Mouse (Mus musculus) embryonic fibroblast, embryonic 13.5 days (primary cell): ENCODE measurements around the gene Ablim2. TPM values are rescaled to one million over a fixed set of nuclear protein-coding genes. Genes with fewer than 3 reads are reported as not detected.

ENCODE experiments used
- H3K27ac ChIP-seq: 2 replicates; pipeline ENCODE4 v1.5.1; 2012; ENCODE audit warnings: low read length, control low read depth, inconsistent platforms; ENCODE audit not compliant: insufficient read depth
- H3K4me1 ChIP-seq: 2 replicates; pipeline ENCODE4 v1.6.1; 2011; ENCODE audit warnings: low read length; ENCODE audit not compliant: control insufficient read depth, insufficient read depth
- H3K4me3 ChIP-seq: 2 replicates; pipeline ENCODE4 v1.5.1; 2011; ENCODE audit warnings: mild to moderate bottlenecking, control low read depth, low read length; ENCODE audit not compliant: insufficient read depth
- CTCF ChIP-seq: IDR thresholded peaks from 2 replicates; pipeline ENCODE4 v1.5.1; 2011; ENCODE audit warnings: mild to moderate bottlenecking, control low read depth, low read length, moderate library complexity, borderline replicate concordance; ENCODE audit not compliant: insufficient read depth
- POLR2A ChIP-seq: IDR thresholded peaks from 2 replicates; pipeline ENCODE4 v1.6.1; 2011; ENCODE audit warnings: low read depth, mild to moderate bottlenecking, control low read depth, low read length, moderate library complexity
- polyA plus RNA-seq: library from polyadenylated mRNA; stranded (reverse); fragments of >200 nt; gene quantifications from 2 replicates; pipeline ENCODE4 v1.2.4, GENCODE M21; 2011; ENCODE audit warnings: low read depth; ENCODE audit not compliant: missing spikeins, insufficient read length

The Ablim2 gene
- polyA plus RNA-seq, 1 experiment, result not detected

DNA sequence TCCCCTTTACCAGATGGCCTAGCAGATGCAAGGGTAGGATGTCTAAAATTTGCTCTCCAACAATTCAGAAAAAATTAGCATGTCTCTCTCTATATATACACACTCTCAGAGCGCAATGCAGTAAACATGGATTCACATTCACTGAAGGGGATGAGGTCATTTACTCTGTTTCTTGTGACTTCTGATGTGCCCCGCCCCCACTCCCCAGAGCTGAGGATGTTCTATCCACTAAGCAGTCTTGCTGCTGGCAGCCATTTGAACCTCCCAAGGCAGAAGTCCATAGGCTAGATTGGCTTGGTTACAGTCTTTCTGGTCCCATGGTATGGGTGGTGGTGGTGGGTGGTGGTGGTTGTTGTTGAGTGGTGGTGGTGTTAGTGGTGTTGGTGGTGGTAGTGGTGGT, 35.7 kb upstream of the Ablim2 start:
- H3K4me1 ChIP-seq, result no peaks in the 10 kb centered on the region
- TF ChIP-seq CTCF (no peak), POLR2A (no peak)
- no peak overlapping the region for H3K4me3 ChIP-seq
- H3K27ac ChIP-seq, result no peak overlapping the region

DNA sequence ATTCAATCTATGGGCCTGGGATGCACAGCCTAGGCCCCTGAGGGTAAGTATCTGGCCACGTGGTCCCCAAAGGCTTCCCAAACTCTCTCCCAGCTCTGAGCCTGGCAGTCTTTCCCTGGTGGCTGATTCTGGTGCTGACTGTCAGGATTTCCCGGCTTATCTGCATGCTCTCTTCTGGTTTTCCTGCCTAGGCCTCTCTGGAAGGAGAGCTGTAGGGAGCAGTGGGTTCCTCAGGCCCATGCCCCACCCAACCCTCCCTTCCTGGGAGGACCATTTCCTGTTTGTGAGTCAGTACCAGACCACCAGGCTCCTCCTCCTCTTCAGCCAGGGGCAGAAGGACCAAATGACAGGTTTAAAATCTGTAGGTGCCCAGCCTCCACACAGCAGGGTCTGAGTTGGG, 35.0 kb upstream of the Ablim2 start:
- Histone ChIP-seq H3K4me3 (no peak overlapping the region), H3K27ac (no peak overlapping the region), H3K4me1 (no peaks in the 10 kb centered on the region)
- TF ChIP-seq POLR2A (no peak), CTCF (no peak)

DNA sequence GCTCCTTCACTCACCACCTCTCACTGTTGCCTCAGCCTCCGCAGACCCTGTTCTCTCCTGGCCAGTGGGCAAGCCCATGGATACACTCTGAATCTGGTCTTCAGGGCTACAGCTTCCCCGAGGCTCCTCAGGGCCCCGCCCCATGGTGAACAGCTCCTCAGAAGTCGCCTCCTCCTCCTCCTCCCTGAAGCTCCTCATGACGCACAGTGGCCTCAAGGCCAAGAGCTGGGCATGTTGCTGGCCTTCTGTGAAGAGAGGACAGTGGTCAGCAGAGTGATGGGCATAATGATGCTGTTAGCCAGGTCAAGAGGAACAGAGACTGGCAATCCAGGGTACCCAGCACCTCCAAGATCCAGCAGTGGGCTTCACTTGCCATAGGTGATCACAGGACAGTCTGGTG, 33.8 kb upstream of the Ablim2 start:
- no peak overlapping the region for H3K27ac ChIP-seq
- no peaks in the 10 kb centered on the region for H3K4me1 ChIP-seq
- TF ChIP-seq POLR2A (no peak), CTCF (no peak)
- no peak overlapping the region for H3K4me3 ChIP-seq

DNA sequence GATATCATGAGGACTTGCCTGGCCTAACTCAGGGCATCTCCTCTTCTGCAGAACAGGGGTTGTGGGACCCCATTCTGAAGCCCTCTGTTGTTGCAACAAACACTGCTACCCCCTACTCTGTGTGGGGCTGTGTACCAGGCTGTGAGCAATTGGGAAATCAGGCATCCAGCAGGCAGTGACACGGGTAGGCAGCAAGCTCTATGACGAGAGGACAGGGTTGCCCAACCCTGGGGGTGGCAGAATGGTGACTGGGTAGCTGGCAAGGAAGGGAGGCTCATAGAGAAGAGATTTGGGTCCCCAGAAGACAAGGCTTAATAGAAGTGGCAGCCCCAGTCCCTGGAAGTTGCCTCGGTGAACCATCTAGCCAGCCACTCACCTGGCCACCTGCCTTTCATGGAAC, 31.8 kb upstream of the Ablim2 start:
- Histone ChIP-seq H3K27ac (no peak overlapping the region), H3K4me1 (no peaks in the 10 kb centered on the region), H3K4me3 (no peak overlapping the region)
- no peak for TF ChIP-seq CTCF
- TF ChIP-seq POLR2A, result no peak

DNA sequence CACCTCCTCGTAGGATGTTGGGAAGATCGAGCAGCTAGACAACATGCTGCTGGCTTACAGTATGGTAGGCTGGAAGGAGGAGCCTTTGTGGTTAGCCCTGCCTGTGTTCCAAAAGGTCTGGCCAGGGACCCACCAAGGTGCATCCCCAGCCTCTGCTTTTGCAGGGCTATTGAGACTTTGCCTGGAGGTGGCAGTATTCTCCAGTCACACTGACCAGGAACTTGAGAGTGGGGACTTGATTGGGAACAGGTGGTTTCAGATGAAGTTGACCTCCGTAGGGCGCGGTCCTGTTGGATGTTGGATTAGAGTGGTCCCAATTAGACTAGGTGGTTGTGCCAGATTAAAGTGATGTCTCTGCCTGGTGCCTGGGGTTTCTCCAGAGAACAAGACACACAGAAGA, 30.2 kb upstream of the Ablim2 start:
- no peak overlapping the region for H3K4me3 ChIP-seq
- TF ChIP-seq POLR2A (no peak), CTCF (no peak)

DNA sequence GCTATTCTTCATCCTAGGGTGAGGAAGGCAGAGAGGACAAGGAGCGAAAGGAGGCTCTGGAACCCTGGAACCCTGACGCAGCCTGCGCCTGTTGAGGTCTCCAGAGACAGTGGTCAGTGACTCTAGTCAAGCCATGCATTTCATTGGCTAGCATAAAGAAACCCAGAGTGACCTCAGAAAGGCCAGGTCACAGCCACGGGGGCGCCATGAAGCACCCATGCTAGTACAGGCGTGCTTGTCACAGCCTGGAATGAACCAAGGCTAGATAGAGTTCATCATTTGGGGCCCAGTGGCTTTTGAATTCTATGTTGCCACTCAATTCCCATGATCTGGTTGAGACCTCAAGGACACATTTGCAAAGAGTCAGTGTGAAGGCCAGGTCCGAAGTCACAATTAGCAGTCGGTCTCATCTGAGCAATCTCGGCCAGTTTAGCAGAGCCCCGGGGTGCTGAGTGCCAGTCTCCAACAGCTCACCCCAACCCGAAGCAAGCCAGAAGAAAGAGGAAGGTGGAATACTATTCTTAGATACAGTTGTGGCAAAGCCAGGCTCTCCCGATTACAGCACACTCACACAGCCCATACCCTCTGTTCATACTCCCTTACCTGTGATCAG, 29.2 kb upstream of the Ablim2 start:
- TF ChIP-seq POLR2A, result no peak
- Histone ChIP-seq H3K27ac (no peak overlapping the region), H3K4me3 (no peak overlapping the region), H3K4me1 (no peaks in the 10 kb centered on the region)

More for the DNA sequence above, 30.2 kb upstream of the Ablim2 start:
- H3K4me1 ChIP-seq, result no peaks in the 10 kb centered on the region
- no peak overlapping the region for H3K27ac ChIP-seq

DNA sequence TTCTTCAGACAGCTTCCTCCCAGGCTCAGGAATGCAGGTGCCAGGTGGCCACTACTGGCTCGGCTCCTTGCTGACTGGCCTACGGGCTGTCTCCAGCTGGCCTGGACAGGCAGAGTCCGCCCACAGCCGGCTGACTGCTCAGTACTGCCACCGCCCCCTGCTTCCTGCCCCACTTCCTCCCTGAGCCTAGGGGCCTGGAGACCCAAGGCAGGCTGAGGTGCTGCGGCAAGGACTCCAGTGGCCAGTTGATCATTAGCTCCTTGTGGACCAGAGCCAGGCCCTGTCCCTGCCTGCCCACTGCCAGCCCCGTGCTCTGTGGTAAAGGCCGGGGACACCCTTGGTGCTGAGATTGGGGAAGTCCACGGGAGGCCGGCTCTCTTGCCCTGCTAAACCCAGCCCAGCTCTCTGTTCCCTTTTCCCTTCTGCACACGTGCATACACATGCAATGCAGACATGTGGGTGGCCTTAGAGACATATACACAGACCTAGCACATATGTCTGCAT, 28.7 kb upstream of the Ablim2 start:
- TF ChIP-seq CTCF (no peak), POLR2A (no peak)
- Histone ChIP-seq H3K4me1 (no peaks in the 10 kb centered on the region), H3K27ac (no peak overlapping the region), H3K4me3 (no peak overlapping the region)

DNA sequence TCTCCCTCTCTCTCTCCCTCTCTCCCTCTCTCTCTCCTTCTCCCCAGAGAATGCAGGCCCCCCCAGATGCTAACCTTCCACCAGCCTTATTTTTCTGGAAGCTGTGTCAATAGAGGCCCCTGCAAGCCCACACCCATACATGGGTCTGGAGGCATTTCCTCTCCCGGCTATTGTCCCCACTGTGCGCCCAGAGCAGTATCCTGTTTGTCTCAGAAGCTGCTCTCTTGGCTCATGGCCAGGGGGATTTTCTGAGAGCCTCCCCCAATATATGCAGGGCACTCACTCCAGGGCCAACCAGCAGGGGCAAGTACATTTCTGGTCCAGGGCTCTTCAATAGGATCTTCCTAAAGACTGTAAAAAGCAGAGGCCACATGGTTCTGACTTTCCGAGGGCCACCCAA, 27.8 kb upstream of the Ablim2 start:
- no peak overlapping the region for H3K27ac ChIP-seq
- no peak for TF ChIP-seq CTCF
- no peaks in the 10 kb centered on the region for H3K4me1 ChIP-seq

DNA sequence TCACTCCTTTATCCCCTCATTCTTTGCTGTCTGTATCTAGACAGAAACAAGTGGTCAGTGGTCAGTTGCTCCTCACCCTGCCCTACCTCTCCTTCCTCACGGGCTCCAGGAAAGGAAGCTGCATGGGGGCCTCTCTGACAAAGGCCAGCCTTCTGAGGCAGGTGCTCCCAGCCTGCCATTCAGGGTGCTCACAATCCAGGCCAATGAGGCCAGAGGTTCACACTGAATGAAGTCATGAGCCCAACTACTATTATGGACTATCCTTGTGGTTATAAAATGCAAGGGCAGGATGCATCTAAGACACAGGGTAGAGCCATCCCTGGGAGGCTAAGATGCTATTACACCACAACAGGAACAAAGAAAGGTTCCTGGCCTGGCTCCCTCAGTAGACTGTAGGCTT, 27.1 kb upstream of the Ablim2 start:
- no peaks in the 10 kb centered on the region for H3K4me1 ChIP-seq
- TF ChIP-seq POLR2A, result no peak
- no peak for TF ChIP-seq CTCF
- H3K4me3 ChIP-seq, result no peak overlapping the region
- H3K27ac ChIP-seq, result no peak overlapping the region

More for the DNA sequence above, 27.8 kb upstream of the Ablim2 start:
- no peak overlapping the region for H3K4me3 ChIP-seq

DNA sequence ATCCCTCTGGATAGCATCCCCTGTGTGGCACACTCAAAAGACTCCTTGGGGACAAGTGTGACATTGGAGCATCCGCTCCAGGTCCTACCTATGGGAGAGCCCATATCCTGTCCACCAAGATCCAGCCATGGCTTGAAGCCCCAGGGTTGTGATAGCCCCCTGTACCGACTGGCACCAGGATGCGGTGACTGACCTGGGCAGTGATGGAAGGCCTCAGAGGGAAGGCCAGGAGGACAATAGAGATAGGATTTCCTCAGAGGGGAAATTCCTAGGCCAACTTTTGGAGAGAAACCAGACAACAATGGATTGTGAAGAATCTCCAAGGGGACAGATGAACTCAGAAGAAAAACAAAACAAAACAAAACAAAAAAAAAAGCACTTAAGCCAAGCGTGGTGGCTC, 26.7 kb upstream of the Ablim2 start:
- TF ChIP-seq CTCF (no peak), POLR2A (no peak)
- H3K4me3 ChIP-seq, result no peak overlapping the region
- no peaks in the 10 kb centered on the region for H3K4me1 ChIP-seq
- H3K27ac ChIP-seq, result no peak overlapping the region

DNA sequence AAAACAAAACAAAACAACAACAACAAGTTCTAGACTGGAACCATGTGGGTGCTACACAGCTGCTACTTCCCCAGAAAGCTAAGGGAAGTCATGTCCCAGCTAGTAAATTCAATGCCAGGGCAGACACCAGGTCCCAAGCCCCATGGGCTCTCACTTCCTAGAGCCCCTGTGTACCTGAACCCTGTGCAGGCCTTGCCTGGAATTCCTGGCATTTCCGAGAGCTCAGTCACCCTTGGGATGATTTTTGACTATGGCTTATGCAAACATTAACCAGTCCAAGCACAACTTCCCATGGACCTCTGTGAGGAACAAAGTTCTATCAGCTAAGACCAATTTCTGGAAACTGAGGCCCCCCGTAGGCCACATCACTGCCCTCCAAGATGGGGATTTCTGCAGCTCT, 24.2 kb upstream of the Ablim2 start:
- no peak overlapping the region for H3K4me3 ChIP-seq
- H3K4me1 ChIP-seq, result no peaks in the 10 kb centered on the region
- H3K27ac ChIP-seq, result no peak overlapping the region
- no peak for TF ChIP-seq CTCF
- TF ChIP-seq POLR2A, result no peak
